Mouse (Mus musculus) kidney, adult 2 months (tissue): Measurements from ENCODE around the gene Zfp740.

ENCODE experiments used
- CTCF ChIP-seq: fragments of 200-500 bp; conservative IDR thresholded peaks from 2 replicates; pipeline ENCODE4 v1.5.1; 2011; ENCODE audit warnings: low read depth, mild to moderate bottlenecking, control low read depth, low read length, moderate library complexity, mixed read lengths; ENCODE audit not compliant: insufficient read depth, insufficient read length
- POLR2A ChIP-seq: fragments of 200-500 bp; IDR thresholded peaks from one replicate; pipeline ENCODE4 v1.6.1; 2011; ENCODE audit warnings: low read depth, low read length, control low read depth

GRCm38 (mm10) chr15:102249967-102250366, 46.9 kb downstream of the Zfp740 start:
- TF ChIP-seq CTCF (no peak), POLR2A (no peak)
